Mouse (Mus musculus): ENCODE results near the gene Gtf2i.

Gtf2i gene

GRCm38 (mm10) chr5:134275556-134275955, 39.0 kb downstream of the Gtf2i start:
- DNase-seq (ENCODE audit: low spot score) = no peak

- DNase-seq (ENCODE audit: low spot score) = no peak
These were observed 39.5 kb downstream of the Gtf2i start for GRCm38 (mm10) chr5:134275021-134275420.

- no peak for DNase-seq (ENCODE audit: low spot score)
These were observed 40.8 kb downstream of the Gtf2i start for GRCm38 (mm10) chr5:134273761-134274160.

GRCm38 (mm10) chr5:134272761-134273160, 41.8 kb downstream of the Gtf2i start:
- no peak for DNase-seq (ENCODE audit: low spot score)

- DNase-seq (ENCODE audit: low spot score) = no peak
These were observed 43.1 kb downstream of the Gtf2i start for GRCm38 (mm10) chr5:134271421-134271820.

GRCm38 (mm10) chr5:134270566-134270965, 44.0 kb downstream of the Gtf2i start:
- no peak for DNase-seq (ENCODE audit: low spot score)

GRCm38 (mm10) chr5:134269751-134270150, 44.8 kb downstream of the Gtf2i start:
- DNase-seq (ENCODE audit: low spot score) = no peak

GRCm38 (mm10) chr5:134268751-134269150, 45.8 kb downstream of the Gtf2i start:
- no peak for DNase-seq (ENCODE audit: low spot score)

GRCm38 (mm10) chr5:134266404-134266803, 48.2 kb downstream of the Gtf2i start:
- no peak for DNase-seq (ENCODE audit: low spot score)

GRCm38 (mm10) chr5:134265890-134266289, 48.7 kb downstream of the Gtf2i start:
- no peak for DNase-seq (ENCODE audit: low spot score)

GRCm38 (mm10) chr5:134260001-134260636, 54.4 kb downstream of the Gtf2i start:
- no peak for DNase-seq (ENCODE audit: low spot score)

GRCm38 (mm10) chr5:134258934-134259333, 55.6 kb downstream of the Gtf2i start:
- no peak for DNase-seq (ENCODE audit: low spot score)

GRCm38 (mm10) chr5:134258395-134258794, 56.2 kb downstream of the Gtf2i start:
- no peak for DNase-seq (ENCODE audit: low spot score)

- DNase-seq (ENCODE audit: low spot score) = no peak
These were observed 57.1 kb downstream of the Gtf2i start for GRCm38 (mm10) chr5:134257349-134258031.

- DNase-seq (ENCODE audit: low spot score) = no peak
These were observed 59.3 kb downstream of the Gtf2i start for GRCm38 (mm10) chr5:134255294-134255693.

GRCm38 (mm10) chr5:134253806-134254205, 60.8 kb downstream of the Gtf2i start:
- DNase-seq (ENCODE audit: low spot score) = no peak

GRCm38 (mm10) chr5:134251083-134251482, 63.5 kb downstream of the Gtf2i start:
- DNase-seq (ENCODE audit: low spot score) = no peak

- DNase-seq (ENCODE audit: low spot score) = no peak
These were observed 64.0 kb downstream of the Gtf2i start for GRCm38 (mm10) chr5:134250601-134251000.

GRCm38 (mm10) chr5:134249245-134249649, 65.3 kb downstream of the Gtf2i start:
- DNase-seq (ENCODE audit: low spot score) = no peak

GRCm38 (mm10) chr5:134248608-134249244, 65.8 kb downstream of the Gtf2i start:
- no peak for DNase-seq (ENCODE audit: low spot score)

GRCm38 (mm10) chr5:134246146-134246545, 68.4 kb downstream of the Gtf2i start:
- DNase-seq (ENCODE audit: low spot score) = no peak

GRCm38 (mm10) chr5:134244890-134245289, 69.7 kb downstream of the Gtf2i start:
- DNase-seq (ENCODE audit: low spot score) = no peak
